Mouse (Mus musculus): ENCODE data around the gene Clec12b. TPM values are rescaled to one million over a fixed set of nuclear protein-coding genes. Genes with fewer than 3 reads are reported as not detected.
A peak's percentile ranks its signal among the peaks of the same experiment; 100 is the strongest.

Gene Clec12b
- polyA plus RNA-seq, 1 experiment from 2014 or later, result 0.27 TPM

DNA sequence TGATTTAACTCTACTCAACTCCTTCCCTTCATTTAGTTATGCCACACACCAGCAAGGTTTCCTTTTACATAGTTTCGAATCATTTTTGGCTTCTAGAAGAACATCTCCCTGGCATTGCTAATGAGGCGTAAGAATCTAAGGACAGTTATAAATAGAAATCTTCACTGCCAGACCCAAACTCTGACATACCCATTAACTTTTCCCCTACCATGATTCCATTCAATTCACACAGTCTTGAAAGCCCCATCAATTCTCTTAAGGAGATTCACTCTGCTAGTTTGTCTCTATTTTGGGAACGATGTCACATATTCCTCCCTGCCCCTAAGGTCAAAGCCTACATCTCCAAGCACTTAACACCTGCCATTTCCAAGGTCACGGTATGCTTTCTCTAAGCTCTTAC lies 674 bp downstream of the Clec12b start:
- Histone ChIP-seq H3K36me3 (ENCODE audit: control insufficient read depth, insufficient read depth, low read length) (no peaks in the 10 kb centered on the region), H3K4me2 (ENCODE audit: low read depth, low read length) (no peak overlapping the region), H3K4me3 (ENCODE audit: low read depth, low read length) (no peak overlapping the region), H3K9ac (replicated peaks; ENCODE audit: low read depth, low read length) (no peak overlapping the region), H3K4me1 (ENCODE audit: control insufficient read depth, insufficient read depth, low read length) (no peaks in the 10 kb centered on the region), H3K9me3 (ENCODE audit: control insufficient read depth, low read length) (no peaks in the 10 kb centered on the region), H3K27ac (ENCODE audit: low read depth, low read length) (no peak overlapping the region), H3K27me3 (ENCODE audit: control insufficient read depth, insufficient read depth, low read length) (no peaks in the 10 kb centered on the region)
- WGBS, result 40% methylated on average over 4 of the region's 4 CpGs
- peak; percentile 21; the same call in 1 of the 2 replicates for ATAC-seq (ENCODE audit: low read depth)

DNA sequence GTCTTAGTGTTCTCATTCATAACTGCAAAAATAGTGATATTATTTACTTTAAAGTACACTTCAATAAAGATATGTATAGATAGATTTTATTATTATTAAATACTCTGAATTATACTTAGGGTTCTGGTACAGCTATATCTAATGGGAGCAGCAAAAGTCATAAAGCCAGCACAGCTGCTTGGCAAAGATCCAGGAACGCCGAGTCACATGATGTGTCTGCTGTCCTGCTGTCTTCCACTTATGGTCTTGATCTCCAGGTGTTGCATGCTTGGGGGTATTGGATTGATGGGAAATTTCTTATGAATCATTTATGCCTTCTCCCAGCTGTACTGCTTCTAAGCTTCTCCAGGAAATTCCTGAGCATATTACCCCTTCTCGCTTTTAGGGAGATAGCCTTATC lies 2.2 kb downstream of the Clec12b start:
- no peak overlapping the region for H3K27ac ChIP-seq (ENCODE audit: low read depth, low read length)
- H3K9ac ChIP-seq (replicated peaks; ENCODE audit: low read depth, low read length), result no peak overlapping the region
- H3K4me2 ChIP-seq (ENCODE audit: low read depth, low read length), result no peak overlapping the region
- no peak for ATAC-seq (ENCODE audit: low read depth)
- H3K36me3 ChIP-seq (ENCODE audit: control insufficient read depth, insufficient read depth, low read length), result no peaks in the 10 kb centered on the region
- H3K9me3 ChIP-seq (ENCODE audit: control insufficient read depth, low read length), result no peaks in the 10 kb centered on the region
- no peaks in the 10 kb centered on the region for H3K27me3 ChIP-seq (ENCODE audit: control insufficient read depth, insufficient read depth, low read length)
- no peak overlapping the region for H3K4me3 ChIP-seq (ENCODE audit: low read depth, low read length)
- 75% methylated on average over 3 of the region's 3 CpGs for WGBS
- no peaks in the 10 kb centered on the region for H3K4me1 ChIP-seq (ENCODE audit: control insufficient read depth, insufficient read depth, low read length)

GRCm38 (mm10) chr6:129381736-129382135 lies 3.9 kb downstream of the Clec12b start:
- H3K4me3 ChIP-seq (ENCODE audit: low read depth, low read length), result no peak overlapping the region
- 89% methylated on average over 1 of the region's 1 CpGs for WGBS
- H3K36me3 ChIP-seq (ENCODE audit: control insufficient read depth, insufficient read depth, low read length), result no peaks in the 10 kb centered on the region
- H3K9me3 ChIP-seq (ENCODE audit: control insufficient read depth, low read length), result no peaks in the 10 kb centered on the region
- H3K27me3 ChIP-seq (ENCODE audit: control insufficient read depth, insufficient read depth, low read length), result no peaks in the 10 kb centered on the region
- no peak overlapping the region for H3K27ac ChIP-seq (ENCODE audit: low read depth, low read length)
- no peak for ATAC-seq (ENCODE audit: low read depth)
- H3K9ac ChIP-seq (replicated peaks; ENCODE audit: low read depth, low read length), result no peak overlapping the region
- H3K4me1 ChIP-seq (ENCODE audit: control insufficient read depth, insufficient read depth, low read length), result no peaks in the 10 kb centered on the region
- H3K4me2 ChIP-seq (ENCODE audit: low read depth, low read length), result no peak overlapping the region

DNA sequence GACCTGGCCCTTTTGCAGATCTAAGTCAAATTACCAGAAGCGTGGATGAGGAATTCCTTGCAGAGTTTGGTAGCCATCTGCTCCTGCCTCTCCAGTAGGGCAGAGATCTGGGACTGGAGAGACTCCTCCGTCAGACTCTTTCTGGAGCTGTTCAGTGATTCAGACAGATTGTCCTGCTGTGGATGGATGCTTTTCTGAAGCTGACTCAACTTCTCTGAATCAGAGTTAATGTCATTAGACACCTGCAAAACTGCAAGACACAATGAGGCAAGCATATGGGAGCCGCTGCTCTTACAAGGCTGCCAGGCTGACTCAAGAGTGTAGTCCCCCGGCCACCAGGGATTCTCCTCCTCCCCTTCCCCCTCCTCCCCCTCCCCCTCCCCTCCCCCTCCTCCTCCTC lies 5.2 kb downstream of the Clec12b start:
- H3K27ac ChIP-seq (ENCODE audit: low read depth, low read length), result no peak overlapping the region
- no peak overlapping the region for H3K4me3 ChIP-seq (ENCODE audit: low read depth, low read length)
- no peaks in the 10 kb centered on the region for H3K36me3 ChIP-seq (ENCODE audit: control insufficient read depth, insufficient read depth, low read length)
- no peaks in the 10 kb centered on the region for H3K9me3 ChIP-seq (ENCODE audit: control insufficient read depth, low read length)
- no peaks in the 10 kb centered on the region for H3K27me3 ChIP-seq (ENCODE audit: control insufficient read depth, insufficient read depth, low read length)
- H3K4me2 ChIP-seq (ENCODE audit: low read depth, low read length), result no peak overlapping the region
- no peaks in the 10 kb centered on the region for H3K4me1 ChIP-seq (ENCODE audit: control insufficient read depth, insufficient read depth, low read length)
- H3K9ac ChIP-seq (replicated peaks; ENCODE audit: low read depth, low read length), result no peak overlapping the region
- WGBS, result 52% methylated on average over 4 of the region's 4 CpGs
- no peak for ATAC-seq (ENCODE audit: low read depth)

DNA sequence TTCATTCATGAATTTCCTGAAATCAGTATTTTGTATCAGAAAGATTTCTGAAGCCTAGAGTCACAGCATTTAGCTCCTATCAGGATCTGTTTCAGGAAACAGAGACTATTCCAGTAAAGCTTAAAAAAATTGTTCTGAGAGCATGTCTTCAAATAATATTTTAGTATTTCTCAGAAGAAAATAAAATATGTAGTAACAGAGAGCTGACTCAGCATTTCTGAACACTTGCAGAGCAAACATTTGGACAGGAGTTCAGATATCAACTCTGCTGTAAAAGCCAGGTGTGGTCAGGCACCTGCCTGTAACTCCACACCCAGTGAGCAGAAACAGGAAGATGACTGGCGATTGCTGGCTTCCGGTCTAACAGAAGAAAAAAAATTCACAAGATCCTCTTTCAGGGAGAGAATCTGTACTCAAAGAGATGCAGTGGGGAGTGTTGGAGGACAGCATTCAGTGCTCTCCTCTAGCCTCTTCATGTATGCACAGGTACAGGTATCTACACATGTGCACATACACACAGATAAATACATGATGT lies 10.7 kb downstream of the Clec12b start:
- Histone ChIP-seq H3K4me2 (ENCODE audit: low read depth, low read length) (no peak overlapping the region), H3K4me1 (ENCODE audit: control insufficient read depth, insufficient read depth, low read length) (no peaks in the 10 kb centered on the region), H3K9ac (replicated peaks; ENCODE audit: low read depth, low read length) (no peak overlapping the region), H3K27me3 (ENCODE audit: control insufficient read depth, insufficient read depth, low read length) (no peaks in the 10 kb centered on the region), H3K36me3 (ENCODE audit: control insufficient read depth, insufficient read depth, low read length) (no peaks in the 10 kb centered on the region), H3K4me3 (ENCODE audit: low read depth, low read length) (no peak overlapping the region), H3K27ac (ENCODE audit: low read depth, low read length) (no peak overlapping the region), H3K9me3 (ENCODE audit: control insufficient read depth, low read length) (no peaks in the 10 kb centered on the region)
- 77% methylated on average over 2 of the region's 2 CpGs for WGBS
- no peak for ATAC-seq (ENCODE audit: low read depth)

GRCm38 (mm10) chr6:129369374-129370132 lies 16.1 kb downstream of the Clec12b start:
- Histone ChIP-seq H3K27me3 (ENCODE audit: control insufficient read depth, insufficient read depth, low read length) (no peaks in the 10 kb centered on the region), H3K27ac (ENCODE audit: low read depth, low read length) (no peak overlapping the region), H3K36me3 (ENCODE audit: control insufficient read depth, insufficient read depth, low read length) (no peaks in the 10 kb centered on the region), H3K9me3 (ENCODE audit: control insufficient read depth, low read length) (no peaks in the 10 kb centered on the region), H3K9ac (replicated peaks; ENCODE audit: low read depth, low read length) (no peak overlapping the region), H3K4me2 (ENCODE audit: low read depth, low read length) (no peak overlapping the region), H3K4me1 (ENCODE audit: control insufficient read depth, insufficient read depth, low read length) (no peaks in the 10 kb centered on the region), H3K4me3 (ENCODE audit: low read depth, low read length) (no peak overlapping the region)
- no peak for ATAC-seq (ENCODE audit: low read depth)
- WGBS, result 71% methylated on average over 7 of the region's 7 CpGs

- no peaks in the 10 kb centered on the region for H3K27me3 ChIP-seq (ENCODE audit: control insufficient read depth, insufficient read depth, low read length)
- H3K9me3 ChIP-seq (ENCODE audit: control insufficient read depth, low read length), result no peaks in the 10 kb centered on the region
- no peak overlapping the region for H3K4me3 ChIP-seq (ENCODE audit: low read depth, low read length)
- 24% methylated on average over 6 of the region's 6 CpGs for WGBS
- H3K36me3 ChIP-seq (ENCODE audit: control insufficient read depth, insufficient read depth, low read length), result no peaks in the 10 kb centered on the region
- no peak overlapping the region for H3K27ac ChIP-seq (ENCODE audit: low read depth, low read length)
- peak; percentile 75 for ATAC-seq (ENCODE audit: low read depth)
- no peak overlapping the region for H3K4me2 ChIP-seq (ENCODE audit: low read depth, low read length)
- H3K4me1 ChIP-seq (ENCODE audit: control insufficient read depth, insufficient read depth, low read length), result no peaks in the 10 kb centered on the region
- no peak overlapping the region for H3K9ac ChIP-seq (replicated peaks; ENCODE audit: low read depth, low read length)
Measured at GRCm38 (mm10) chr6:129365959-129366359, 19.7 kb downstream of the Clec12b start.

- 23% methylated on average over 1 of the region's 1 CpGs for WGBS
- H3K4me3 ChIP-seq (ENCODE audit: low read depth, low read length), result no peak overlapping the region
Measured at GRCm38 (mm10) chr6:129363942-129364341, 21.7 kb downstream of the Clec12b start.

DNA sequence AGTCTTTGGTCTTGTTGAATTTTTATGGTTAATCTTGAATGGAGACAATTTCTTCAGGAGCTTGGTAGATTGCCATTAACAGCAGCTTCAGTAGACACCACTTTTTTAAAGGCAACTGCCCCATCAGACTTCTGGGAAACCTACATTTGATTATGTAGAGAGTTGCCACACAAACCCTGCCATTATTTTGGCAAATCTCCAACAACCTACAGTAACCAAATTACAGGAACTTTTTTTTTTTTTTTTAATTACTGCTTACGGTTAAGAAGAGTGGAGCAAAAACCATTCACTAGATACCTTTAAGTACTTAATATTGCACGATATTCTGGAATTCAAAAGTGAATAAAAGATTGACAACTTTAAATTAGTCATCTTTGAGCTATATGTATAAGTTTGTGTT lies 26.2 kb downstream of the Clec12b start:
- Histone ChIP-seq H3K4me2 (ENCODE audit: low read depth, low read length) (no peak overlapping the region), H3K9me3 (ENCODE audit: control insufficient read depth, low read length) (no peaks in the 10 kb centered on the region)
- 96% methylated on average over 2 of the region's 2 CpGs for WGBS

More at GRCm38 (mm10) chr6:129363942-129364341, 21.7 kb downstream of the Clec12b start:
- Histone ChIP-seq H3K36me3 (ENCODE audit: control insufficient read depth, insufficient read depth, low read length) (no peaks in the 10 kb centered on the region), H3K4me2 (ENCODE audit: low read depth, low read length) (no peak overlapping the region), H3K27ac (ENCODE audit: low read depth, low read length) (no peak overlapping the region), H3K9me3 (ENCODE audit: control insufficient read depth, low read length) (no peaks in the 10 kb centered on the region), H3K27me3 (ENCODE audit: control insufficient read depth, insufficient read depth, low read length) (no peaks in the 10 kb centered on the region), H3K4me1 (ENCODE audit: control insufficient read depth, insufficient read depth, low read length) (no peaks in the 10 kb centered on the region), H3K9ac (replicated peaks; ENCODE audit: low read depth, low read length) (no peak overlapping the region)
- no peak for ATAC-seq (ENCODE audit: low read depth)

More for the DNA sequence above, 26.2 kb downstream of the Clec12b start:
- no peaks in the 10 kb centered on the region for H3K36me3 ChIP-seq (ENCODE audit: control insufficient read depth, insufficient read depth, low read length)
- H3K9ac ChIP-seq (replicated peaks; ENCODE audit: low read depth, low read length), result no peak overlapping the region
- no peak overlapping the region for H3K4me3 ChIP-seq (ENCODE audit: low read depth, low read length)
- no peak for ATAC-seq (ENCODE audit: low read depth)
- H3K27ac ChIP-seq (ENCODE audit: low read depth, low read length), result no peak overlapping the region
- no peaks in the 10 kb centered on the region for H3K4me1 ChIP-seq (ENCODE audit: control insufficient read depth, insufficient read depth, low read length)
- H3K27me3 ChIP-seq (ENCODE audit: control insufficient read depth, insufficient read depth, low read length), result no peaks in the 10 kb centered on the region

Data from neural tube, embryonic 14.5 days (tissue).